Mouse (Mus musculus) testis, adult 2 months (tissue): ENCODE measurements around the gene Myb. TPM values are rescaled to one million over a fixed set of nuclear protein-coding genes. Genes with fewer than 3 reads are reported as not detected.
"Not testable (repeated sequence)": the region's sequence is repeated elsewhere in the genome, so short reads cannot be mapped to it uniquely, and the experiment has no call there.

Experiments
- H3K27ac ChIP-seq: fragments of 200-500 bp; 2 replicates; pipeline ENCODE4 v1.5.1; 2012; ENCODE audit warnings: low read depth, low read length; ENCODE audit not compliant: control insufficient read depth, insufficient read depth
- H3K27me3 ChIP-seq: fragments of 200-500 bp; 2 replicates; pipeline ENCODE4 v1.6.1; 2012; ENCODE audit warnings: mild to moderate bottlenecking, low read length, moderate library complexity; ENCODE audit not compliant: control insufficient read depth, insufficient read depth
- H3K36me3 ChIP-seq: fragments of 200-500 bp; 2 replicates; pipeline ENCODE4 v1.6.1; 2012; ENCODE audit warnings: mild to moderate bottlenecking, low read length; ENCODE audit not compliant: control insufficient read depth, insufficient read depth
- H3K4me1 ChIP-seq: fragments of 200-500 bp; 2 replicates; pipeline ENCODE4 v1.6.1; 2012; ENCODE audit warnings: low read length; ENCODE audit not compliant: control insufficient read depth, insufficient read depth
- H3K4me3 ChIP-seq: fragments of 200-500 bp; 2 replicates; pipeline ENCODE4 v1.5.1; 2012; ENCODE audit warnings: low read depth, mild to moderate bottlenecking, low read length, moderate library complexity, mixed read lengths; ENCODE audit not compliant: control insufficient read depth
- CTCF ChIP-seq: fragments of 200-500 bp; IDR thresholded peaks from 2 replicates; pipeline ENCODE4 v1.5.1; 2012; ENCODE audit warnings: low read depth, mild to moderate bottlenecking, inconsistent platforms, low read length, moderate library complexity; ENCODE audit not compliant: control insufficient read depth, insufficient read depth, insufficient replicate concordance
- POLR2A ChIP-seq: fragments of 200-500 bp; IDR thresholded peaks from 2 replicates; pipeline ENCODE4 v1.6.1; 2012; ENCODE audit warnings: low read depth, mild to moderate bottlenecking, inconsistent platforms, low read length, moderate library complexity; ENCODE audit not compliant: control insufficient read depth
- polyA plus RNA-seq: library from polyadenylated mRNA; depleted of rRNA; stranded (reverse); fragments of >200 nt; gene quantifications from 2 replicates; pipeline ENCODE4 v1.2.3, GENCODE M21; 2012

The Myb gene
- polyA plus RNA-seq, 1 experiment = 0.19 TPM

DNA sequence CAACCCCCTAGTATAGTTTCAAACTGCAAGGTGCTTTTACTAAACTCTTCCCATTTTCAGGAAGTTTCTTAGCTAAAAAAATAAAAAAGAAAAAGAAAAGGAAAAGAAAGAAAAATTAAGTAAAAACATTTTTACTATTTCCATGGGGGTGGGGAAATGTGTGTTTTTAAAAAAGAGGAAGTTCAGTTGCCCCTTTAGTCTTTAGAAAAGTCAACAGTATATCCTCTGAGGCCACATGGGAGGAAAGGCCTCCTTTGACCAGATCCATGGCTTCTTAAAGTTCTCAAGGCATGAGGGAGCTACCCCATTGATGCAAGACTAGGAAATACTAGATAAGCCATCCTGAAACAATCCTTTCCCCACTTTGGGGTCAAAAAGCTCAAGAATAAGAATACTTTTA is 9.5 kb downstream of the Myb start:
- no peak overlapping the region for H3K4me3 ChIP-seq
- no peak overlapping the region for H3K27ac ChIP-seq
- TF ChIP-seq POLR2A = no peak
- no peak for TF ChIP-seq CTCF
- no peaks in the 10 kb centered on the region for H3K4me1 ChIP-seq
- H3K27me3 ChIP-seq = no peaks in the 10 kb centered on the region
- no peaks in the 10 kb centered on the region for H3K36me3 ChIP-seq

GRCm38 (mm10) chr10:21149945-21150344 is 10.8 kb downstream of the Myb start:
- H3K4me1 ChIP-seq, H3K36me3 ChIP-seq, H3K27me3 ChIP-seq, H3K4me3 ChIP-seq, H3K27ac ChIP-seq: not testable (repeated sequence)

- Histone ChIP-seq H3K36me3 (no peaks in the 10 kb centered on the region), H3K27ac (no peak overlapping the region), H3K4me1 (peaks cover 6% of the 10 kb centered on the region), H3K4me3 (no peak overlapping the region), H3K27me3 (no peaks in the 10 kb centered on the region)
- TF ChIP-seq CTCF (no peak), POLR2A (no peak)
Measured at GRCm38 (mm10) chr10:21146719-21147118, 14.1 kb downstream of the Myb start.

DNA sequence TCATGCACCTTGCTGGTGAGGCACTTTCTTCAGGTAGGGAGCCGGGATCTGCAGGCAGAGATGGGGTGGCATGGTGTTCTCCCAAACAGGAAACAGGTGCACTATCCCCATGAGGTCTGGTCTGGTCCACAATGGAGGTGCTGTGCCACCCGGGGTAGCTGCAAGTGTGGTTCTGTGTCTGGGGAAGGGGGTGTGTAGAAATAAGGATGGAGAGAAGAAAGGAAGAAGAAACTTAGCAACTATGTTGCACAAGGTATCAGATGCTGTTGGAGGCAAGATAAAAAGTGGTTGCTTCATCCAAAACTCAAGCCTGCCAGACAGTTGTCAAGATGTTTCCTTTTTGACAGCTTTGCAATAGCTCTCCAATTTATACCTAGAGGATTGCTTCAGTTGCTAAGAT is 14.5 kb downstream of the Myb start:
- Histone ChIP-seq H3K27me3 (no peaks in the 10 kb centered on the region), H3K36me3 (no peaks in the 10 kb centered on the region), H3K27ac (no peak overlapping the region), H3K4me1 (peaks cover 6% of the 10 kb centered on the region), H3K4me3 (no peak overlapping the region)
- TF ChIP-seq POLR2A (no peak), CTCF (no peak)

GRCm38 (mm10) chr10:21144627-21145504 is 15.9 kb downstream of the Myb start:
- peaks cover 6% of the 10 kb centered on the region for H3K4me1 ChIP-seq
- H3K27ac ChIP-seq = no peak overlapping the region
- TF ChIP-seq CTCF = no peak
- no peak for TF ChIP-seq POLR2A
- H3K27me3 ChIP-seq = no peaks in the 10 kb centered on the region
- H3K4me3 ChIP-seq = peak overlapping the region; percentile 53
- H3K36me3 ChIP-seq = no peaks in the 10 kb centered on the region

DNA sequence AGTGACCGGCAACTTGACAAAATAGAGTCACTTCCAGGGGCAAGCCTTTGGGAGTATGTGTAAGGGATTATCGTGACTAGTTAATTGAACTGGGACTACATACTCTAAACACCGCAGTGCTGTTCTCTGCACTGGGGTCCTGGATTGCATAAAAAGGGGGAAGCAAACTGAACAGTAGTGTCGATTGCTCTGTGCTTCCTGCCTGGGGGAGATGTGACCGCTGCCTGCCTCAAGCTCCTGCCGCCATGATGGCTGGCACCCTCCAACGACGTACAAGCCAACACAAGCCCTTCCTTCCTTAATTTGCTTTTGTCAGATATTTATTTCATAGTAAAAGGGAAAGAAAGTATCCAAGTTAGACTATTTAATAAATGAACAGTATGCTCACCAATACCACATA is 25.5 kb downstream of the Myb start:
- H3K4me3 ChIP-seq = no peak overlapping the region
- no peak overlapping the region for H3K27ac ChIP-seq
- TF ChIP-seq POLR2A = no peak
- no peak for TF ChIP-seq CTCF
- H3K36me3 ChIP-seq = no peaks in the 10 kb centered on the region
- no peaks in the 10 kb centered on the region for H3K27me3 ChIP-seq
- no peaks in the 10 kb centered on the region for H3K4me1 ChIP-seq

- H3K27me3 ChIP-seq = no peaks in the 10 kb centered on the region
- H3K4me3 ChIP-seq = no peak overlapping the region
- TF ChIP-seq CTCF = no peak
- no peak for TF ChIP-seq POLR2A
- peaks cover 3% of the 10 kb centered on the region for H3K4me1 ChIP-seq
- H3K27ac ChIP-seq = no peak overlapping the region
- H3K36me3 ChIP-seq = no peaks in the 10 kb centered on the region
Measured at GRCm38 (mm10) chr10:21130901-21131493, 29.8 kb downstream of the Myb start.

GRCm38 (mm10) chr10:21128086-21128611 is 32.6 kb downstream of the Myb start:
- Histone ChIP-seq H3K4me1 (peaks cover 3% of the 10 kb centered on the region), H3K36me3 (no peaks in the 10 kb centered on the region)
- TF ChIP-seq CTCF (no peak), POLR2A (no peak)

More at GRCm38 (mm10) chr10:21128086-21128611, 32.6 kb downstream of the Myb start:
- Histone ChIP-seq H3K27ac (no peak overlapping the region), H3K27me3 (no peaks in the 10 kb centered on the region), H3K4me3 (no peak overlapping the region)
